Mouse (Mus musculus) MEL (cell line): ENCODE results near the gene Aff1. TPM values are rescaled to one million over a fixed set of nuclear protein-coding genes. Genes with fewer than 3 reads are reported as not detected.

ENCODE experiments used
- DNase-seq: peaks from one replicate; pipeline ENCODE4 v3.0.0; 2011; ENCODE audit warnings: low read depth, low spot score
- H3K27ac ChIP-seq: 2 replicates; pipeline ENCODE4 v1.5.1; 2012; ENCODE audit warnings: low read depth, mild to moderate bottlenecking, control low read depth, low read length, moderate library complexity; ENCODE audit not compliant: control insufficient read depth
- H3K27me3 ChIP-seq, 2 experiments: fragments of 150-350 bp in 1 of 2; sonication (generic) in 1 of 2; 2 replicates each; pipeline ENCODE4 v1.6.1; 2012; ENCODE audit warnings: low read length in 2 of 2, mild to moderate bottlenecking in 2 of 2, improper control_type of control experiment in 1 of 2, moderate library complexity in 1 of 2; ENCODE audit not compliant: insufficient read depth in 2 of 2, control insufficient read depth in 1 of 2
- H3K36me3 ChIP-seq, 2 experiments: 2 replicates each; pipeline ENCODE4 v1.6.1; 2012 to 2014; ENCODE audit warnings: low read length in 2 of 2, improper control_type of control experiment in 1 of 2, inconsistent platforms in 1 of 2, mild to moderate bottlenecking in 1 of 2; ENCODE audit not compliant: insufficient read depth in 2 of 2, control insufficient read depth in 1 of 2
- H3K4me1 ChIP-seq, 2 experiments: fragments of 150-350 bp in 1 of 2; sonication (generic) in 1 of 2; 2 replicates each; pipeline ENCODE4 v1.6.1; 2012; ENCODE audit warnings: low read length in 2 of 2, improper control_type of control experiment in 1 of 2, mild to moderate bottlenecking in 1 of 2; ENCODE audit not compliant: insufficient read depth in 2 of 2, control insufficient read depth in 1 of 2
- H3K4me3 ChIP-seq, 2 experiments: fragments of 150-350 bp in 1 of 2; sonication (generic) in 1 of 2; 2 replicates each; pipeline ENCODE4 v1.5.1; 2012; ENCODE audit warnings: low read depth in 2 of 2, low read length in 2 of 2, mild to moderate bottlenecking in 2 of 2, moderate library complexity in 2 of 2, control low read depth in 1 of 2, improper control_type of control experiment in 1 of 2; ENCODE audit not compliant: control insufficient read depth in 1 of 2, insufficient read depth in 1 of 2
- H3K79me2 ChIP-seq: 2 replicates; pipeline ENCODE4 v1.6.1; 2012; ENCODE audit warnings: mild to moderate bottlenecking, low read length, moderate library complexity; ENCODE audit not compliant: control insufficient read depth, poor library complexity, insufficient read depth
- H3K9ac ChIP-seq: 2 replicates; pipeline ENCODE4 v1.6.1; 2012; ENCODE audit warnings: low read depth, mild to moderate bottlenecking, control low read depth, low read length, moderate library complexity; ENCODE audit not compliant: control insufficient read depth, poor library complexity, severe bottlenecking
- H3K9me3 ChIP-seq: fragments of 150-350 bp; sonication (generic); replicated peaks from 2 replicates; pipeline ENCODE4 v1.6.1; 2012; ENCODE audit warnings: mild to moderate bottlenecking, low read length, improper control_type of control experiment, moderate library complexity; ENCODE audit not compliant: insufficient read depth
- CHD1 ChIP-seq: IDR thresholded peaks from 2 replicates; pipeline ENCODE4 v1.6.1; 2012; ENCODE audit warnings: low read depth, mild to moderate bottlenecking, inconsistent platforms, low read length, improper control_type of control experiment
- CHD2 ChIP-seq: IDR thresholded peaks from 2 replicates; pipeline ENCODE4 v1.6.1; 2011; ENCODE audit warnings: low read length, improper control_type of control experiment
- CTCF ChIP-seq, 3 experiments: IDR thresholded peaks in 2 of 3; conservative IDR thresholded peaks in 1 of 3; 2 replicates each; pipeline ENCODE4 v1.5.1; 2011 to 2012; ENCODE audit warnings: low read length in 3 of 3, low read depth in 2 of 3, mild to moderate bottlenecking in 2 of 3, improper control_type of control experiment in 1 of 3, inconsistent platforms in 1 of 3, mixed read lengths in 1 of 3, moderate library complexity in 1 of 3; ENCODE audit not compliant: control insufficient read depth in 1 of 3, insufficient read depth in 1 of 3, poor library complexity in 1 of 3, severe bottlenecking in 1 of 3
- E2F4 ChIP-seq: IDR thresholded peaks from 2 replicates; pipeline ENCODE4 v1.6.1; 2011; ENCODE audit warnings: low read depth, low read length, improper control_type of control experiment, borderline replicate concordance
- ELF1 ChIP-seq: IDR thresholded peaks from 2 replicates; pipeline ENCODE4 v1.6.1; 2014; ENCODE audit warnings: low read depth, mild to moderate bottlenecking, inconsistent platforms, low read length, improper control_type of control experiment, moderate library complexity
- EP300 ChIP-seq, 2 experiments: IDR thresholded peaks; 2 replicates each; pipeline ENCODE4 v1.6.1; 2011; ENCODE audit warnings: improper control_type of control experiment in 2 of 2, low read length in 2 of 2, low read depth in 1 of 2, mild to moderate bottlenecking in 1 of 2
- ETS1 ChIP-seq: IDR thresholded peaks from 2 replicates; pipeline ENCODE4 v1.6.1; 2012; ENCODE audit warnings: low read depth, mild to moderate bottlenecking, inconsistent platforms, low read length, improper control_type of control experiment, moderate library complexity
- HCFC1 ChIP-seq: IDR thresholded peaks from 2 replicates; pipeline ENCODE4 v1.6.1; 2012; ENCODE audit warnings: low read depth, mild to moderate bottlenecking, inconsistent platforms, low read length, improper control_type of control experiment, moderate library complexity
- JUND ChIP-seq: IDR thresholded peaks from 2 replicates; pipeline ENCODE4 v1.6.1; 2011; ENCODE audit warnings: low read depth, mild to moderate bottlenecking, improper control_type of control experiment, low read length
- MAX ChIP-seq: IDR thresholded peaks from 2 replicates; pipeline ENCODE4 v1.6.1; 2011; ENCODE audit warnings: low read length, improper control_type of control experiment
- MXI1 ChIP-seq: IDR thresholded peaks from 2 replicates; pipeline ENCODE4 v1.6.1; 2011; ENCODE audit warnings: mild to moderate bottlenecking, low read depth, low read length, improper control_type of control experiment
- MYB ChIP-seq: IDR thresholded peaks from 2 replicates; pipeline ENCODE4 v1.6.1; 2011; ENCODE audit warnings: mild to moderate bottlenecking, low read depth, low read length, improper control_type of control experiment
- MYC ChIP-seq: IDR thresholded peaks from 2 replicates; pipeline ENCODE4 v1.6.1; 2011; ENCODE audit warnings: low read depth, mild to moderate bottlenecking, low read length, improper control_type of control experiment, moderate library complexity
- NELFE ChIP-seq: IDR thresholded peaks from 2 replicates; pipeline ENCODE4 v1.6.1; 2011; ENCODE audit warnings: low read depth, low read length, improper control_type of control experiment
- POLR2A ChIP-seq, 2 experiments: IDR thresholded peaks; 2 replicates each; pipeline ENCODE4 v1.6.1; 2011 to 2012; ENCODE audit warnings: low read length in 2 of 2, mild to moderate bottlenecking in 2 of 2, control low read depth in 1 of 2, improper control_type of control experiment in 1 of 2, low read depth in 1 of 2, moderate library complexity in 1 of 2; ENCODE audit not compliant: control insufficient read depth in 1 of 2, insufficient read depth in 1 of 2, poor library complexity in 1 of 2
- POLR2AphosphoS5 ChIP-seq: IDR thresholded peaks from 2 replicates; pipeline ENCODE4 v1.6.1; 2012; ENCODE audit warnings: low read depth, borderline replicate concordance, mild to moderate bottlenecking, inconsistent platforms, low read length, moderate library complexity, mixed read lengths
- RAD21 ChIP-seq: IDR thresholded peaks from 2 replicates; pipeline ENCODE4 v1.6.1; 2011; ENCODE audit warnings: mild to moderate bottlenecking, low read depth, low read length, improper control_type of control experiment
- SIN3A ChIP-seq: IDR thresholded peaks from 2 replicates; pipeline ENCODE4 v1.6.1; 2012; ENCODE audit warnings: low read length, improper control_type of control experiment, inconsistent platforms
- SMC3 ChIP-seq: IDR thresholded peaks from 2 replicates; pipeline ENCODE4 v1.6.1; 2011; ENCODE audit warnings: low read depth, low read length, improper control_type of control experiment
- TAL1 ChIP-seq: IDR thresholded peaks from 2 replicates; pipeline ENCODE4 v1.6.1; 2012; ENCODE audit warnings: mild to moderate bottlenecking, inconsistent platforms, low read length, moderate library complexity, mixed read lengths
- TBP ChIP-seq: IDR thresholded peaks from 2 replicates; pipeline ENCODE4 v1.8.0; 2011; ENCODE audit warnings: low read depth, low read length, improper control_type of control experiment
- TCF12 ChIP-seq: IDR thresholded peaks from 2 replicates; pipeline ENCODE4 v1.6.1; 2014; ENCODE audit warnings: low read depth, mild to moderate bottlenecking, inconsistent platforms, low read length, improper control_type of control experiment, moderate library complexity
- UBTF ChIP-seq: IDR thresholded peaks from 2 replicates; pipeline ENCODE4 v1.6.1; 2012; ENCODE audit warnings: low read depth, mild to moderate bottlenecking, inconsistent platforms, low read length, improper control_type of control experiment, moderate library complexity, borderline replicate concordance; ENCODE audit not compliant: insufficient read depth
- USF2 ChIP-seq, 2 experiments: IDR thresholded peaks; 2 replicates each; pipeline ENCODE4 v1.6.1; 2011 to 2012; ENCODE audit warnings: improper control_type of control experiment in 2 of 2, low read length in 2 of 2, borderline replicate concordance in 1 of 2, inconsistent platforms in 1 of 2, low read depth in 1 of 2, mild to moderate bottlenecking in 1 of 2; ENCODE audit not compliant: insufficient read depth in 1 of 2
- ZKSCAN1 ChIP-seq: IDR thresholded peaks from 2 replicates; pipeline ENCODE4 v1.6.1; 2012; ENCODE audit warnings: low read depth, mild to moderate bottlenecking, inconsistent platforms, low read length, improper control_type of control experiment, moderate library complexity
- ZNF384 ChIP-seq: IDR thresholded peaks from 2 replicates; pipeline ENCODE4 v1.6.1; 2012; ENCODE audit warnings: low read depth, mild to moderate bottlenecking, inconsistent platforms, low read length, improper control_type of control experiment
- polyA plus RNA-seq, 2 experiments: library from polyadenylated mRNA; stranded (reverse) in 1 of 2; unstranded in 1 of 2; fragments of >175 nt in 1 of 2; fragments of >200 nt in 1 of 2; gene quantifications; 2 replicates each; pipeline versions ENCODE4 v1.2.1 to v1.2.4; 2012; ENCODE audit warnings: low replicate concordance in 2 of 2, low read depth in 1 of 2; ENCODE audit not compliant: insufficient read length in 2 of 2, insufficient read depth in 1 of 2, missing spikeins in 1 of 2
- total RNA-seq: library from RNA; depleted of rRNA; stranded (reverse); fragments of 300-350 nt; gene quantifications from 2 replicates; pipeline ENCODE4 v1.2.3, GENCODE M21; 2012; rRNA removed

Aff1 gene
- 5.4 and 7.8 TPM in 2 replicates for total RNA-seq
- polyA plus RNA-seq = 10 to 100 TPM in 1 of 2 experiments, not detected in 1; 13.4 TPM

DNA sequence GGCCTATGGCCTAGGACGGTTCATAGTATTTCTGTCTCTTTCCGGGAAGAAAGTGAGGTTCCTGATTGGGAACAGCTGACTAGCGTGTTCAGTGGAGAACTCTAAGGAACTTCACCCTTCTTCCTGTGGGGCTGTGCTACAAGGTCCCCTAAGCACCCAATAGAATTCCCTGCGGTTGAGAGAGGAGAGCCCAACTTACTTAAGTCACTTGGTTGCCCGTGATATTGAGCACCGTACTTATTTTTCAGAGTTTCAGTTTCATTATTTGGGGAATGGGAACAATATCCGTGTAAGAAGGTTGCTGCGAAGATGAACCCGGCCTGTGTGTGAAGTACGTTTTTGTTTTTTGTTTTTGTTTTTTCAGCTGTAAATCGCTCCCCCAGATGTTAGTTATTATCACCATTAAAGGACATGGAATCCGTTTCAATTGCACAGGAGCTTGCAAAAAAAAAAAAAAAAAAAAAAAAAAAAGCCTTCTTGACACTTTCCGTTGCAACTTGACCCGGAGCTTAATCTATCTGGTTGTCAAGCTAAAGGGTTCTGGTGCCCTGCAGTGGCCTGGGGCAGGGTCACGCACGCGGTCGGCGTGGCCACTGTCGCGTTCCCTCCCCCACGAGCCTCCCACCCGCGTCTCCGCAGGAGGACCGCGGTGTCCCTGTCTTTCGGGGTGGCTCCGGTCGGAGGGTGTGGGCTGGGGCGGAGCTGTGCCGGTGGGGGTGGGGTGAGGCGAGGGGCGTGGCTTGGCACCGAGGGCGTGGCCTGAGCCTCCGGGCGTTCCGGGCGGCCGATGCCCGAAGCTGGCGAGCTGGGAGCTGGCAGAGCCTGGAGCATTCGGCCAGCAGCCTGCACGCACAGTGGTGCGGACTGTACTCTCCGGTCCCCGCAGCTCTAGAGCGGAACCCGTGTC lies at the start of gene Aff1:
Aff1 (plus strand) TSS at position 751 of the 907 bp plus-strand sequence.
- Histone ChIP-seq H3K79me2 (no peaks in the 10 kb centered on the region), H3K4me1 (0 out of 4 replicates have a peak, but pooled peaks cover 0 to 4% of the 10 kb centered on the region in 2 experiments), H3K27me3 (peaks cover 0 to 5% of the 10 kb centered on the region in 2 experiments; a peak in 3 of 4 replicates), H3K9ac (peak within 1 kb of the TSS; percentile 70), H3K4me3 (peak within 1 kb of the TSS; percentile 60 to 72), H3K36me3 (no peaks in the 10 kb centered on the region; a peak in 1 of 4 replicates), H3K27ac (peak within 1 kb of the TSS; percentile 63), H3K9me3 (no peaks in the 10 kb centered on the region)
- DNase-seq = peak; percentile 89
- TF ChIP-seq SIN3A = peak; percentile 77
- peak; percentile 36; the same call in 1 of the 2 replicates for TF ChIP-seq NELFE
- TF ChIP-seq CTCF (IDR thresholded peaks at IDR 0.05 in 2 of 3, conservative IDR thresholded peaks at IDR 0.05 in 1 of 3; ENCODE audit: control insufficient read depth in 1 of 3, insufficient read depth in 1 of 3, low read depth in 2 of 3, low read length in 3 of 3, poor library complexity in 1 of 3, severe bottlenecking in 1 of 3) = no peak
- TF ChIP-seq UBTF = no peak
- peak; percentile 68 for TF ChIP-seq MXI1
- TF ChIP-seq ZKSCAN1 = peak; percentile 45; the same call in 1 of the 2 replicates
- no peak for TF ChIP-seq SMC3
- no peak for TF ChIP-seq RAD21
- peak; percentile 75 for TF ChIP-seq MYB
- peak; percentile 59; the same call in 1 of the 2 replicates for TF ChIP-seq CHD1
- TF ChIP-seq POLR2AphosphoS5 = no peak
- peak; percentile 49 for TF ChIP-seq MAX
- TF ChIP-seq MYC = peak; percentile 72; the same call in 1 of the 2 replicates
- no peak for TF ChIP-seq E2F4
- peak; percentile 99 for TF ChIP-seq ZNF384
- TF ChIP-seq TCF12 = 0 out of 2 replicates have a peak, but pooled peaks have one; percentile 22
- no peak for TF ChIP-seq JUND
- TF ChIP-seq HCFC1 = peak; percentile 69; the same call in 1 of the 2 replicates
- TF ChIP-seq TBP = peak; percentile 33; the same call in 1 of the 2 replicates
- peak; percentile 26; the same call in 1 of the 2 replicates for TF ChIP-seq ELF1
- TF ChIP-seq USF2 (IDR thresholded peaks at IDR 0.05; ENCODE audit: borderline replicate concordance in 1 of 2, insufficient read depth in 1 of 2, low read depth in 1 of 2, low read length in 2 of 2) = no peak
- peak in 1 of 2 experiments; percentile 35; a peak in 1 of 4 replicates for TF ChIP-seq POLR2A (IDR thresholded peaks at IDR 0.05; ENCODE audit: control insufficient read depth in 1 of 2, insufficient read depth in 1 of 2, low read depth in 1 of 2, low read length in 2 of 2, poor library complexity in 1 of 2)
- TF ChIP-seq ETS1 = peak; percentile 46
- TF ChIP-seq TAL1 = no peak
- 0 out of 4 replicates have a peak, but pooled peaks have one; percentile 3 to 17 for TF ChIP-seq EP300 (IDR thresholded peaks at IDR 0.05; ENCODE audit: low read depth in 1 of 2, low read length in 2 of 2)
- TF ChIP-seq CHD2 = no peak
- TF ChIP-seq, all 39 proteins: peak for 16
